Mouse (Mus musculus) lung, embryonic 14.5 days (tissue): ENCODE measurements around the gene Gls. TPM values are rescaled to one million over a fixed set of nuclear protein-coding genes. Genes with fewer than 3 reads are reported as not detected.

Experiments
- ATAC-seq: fragments of 200-750 bp; cut with Nextera tagmentation; 2 replicates; pipeline ENCODE4 v1.8.0; 2017; ENCODE audit warnings: mild to moderate bottlenecking, moderate TSS enrichment, moderate library complexity; ENCODE audit not compliant: insufficient read depth
- DNase-seq: peaks from one replicate; pipeline ENCODE4 v3.0.0-alpha.2; 2015
- H3K27ac ChIP-seq: fragments of 300-500 bp; sonication (generic); 2 replicates; pipeline ENCODE4 v1.5.1; 2014; ENCODE audit warnings: low read depth, mild to moderate bottlenecking, moderate library complexity
- H3K27me3 ChIP-seq: fragments of 300-500 bp; sonication (generic); 2 replicates; pipeline ENCODE4 v1.6.1; 2014; ENCODE audit warnings: low read length, control low read depth; ENCODE audit not compliant: insufficient read depth
- H3K36me3 ChIP-seq: fragments of 300-500 bp; sonication (generic); 2 replicates; pipeline ENCODE4 v1.6.1; 2014; ENCODE audit warnings: control low read depth; ENCODE audit not compliant: insufficient read depth
- H3K4me1 ChIP-seq: fragments of 300-500 bp; sonication (generic); 2 replicates; pipeline ENCODE4 v1.6.1; 2014; ENCODE audit warnings: antibody characterized with exemption, control low read depth; ENCODE audit not compliant: insufficient read depth
- H3K4me2 ChIP-seq: fragments of 300-500 bp; sonication (generic); 2 replicates; pipeline ENCODE4 v1.6.1; 2014; ENCODE audit warnings: mild to moderate bottlenecking
- H3K4me3 ChIP-seq: fragments of 300-500 bp; sonication (generic); 2 replicates; pipeline ENCODE4 v1.5.1; 2014; ENCODE audit warnings: low read depth, low read length
- H3K9ac ChIP-seq: fragments of 300-500 bp; sonication (generic); 2 replicates; pipeline ENCODE4 v1.6.1; 2014
- H3K9me3 ChIP-seq: fragments of 300-500 bp; sonication (generic); 2 replicates; pipeline ENCODE4 v1.6.1; 2016; ENCODE audit warnings: low read depth, low read length, control low read depth
- CTCF ChIP-seq: IDR thresholded peaks from 2 replicates; pipeline ENCODE4 v1.5.1; 2016; ENCODE audit warnings: antibody characterized with exemption, low read depth
- WGBS: fragments of 180-500 bp; shearing (Covaris S2); extraction: QIAGEN DNeasy Blood & Tissue Kit; methylation state at CpG from one replicate; pipeline ENCODE4 v1.1.7; 2014; 5-methylcytosine and 5-hydroxymethylcytosine counted together
- polyA plus RNA-seq: library from polyadenylated mRNA; unstranded; fragments of >200 nt; fragmentation: Nextera tagmentation; extraction: Ambion mirVana; gene quantifications from 2 replicates; pipeline ENCODE4 v1.2.1, GENCODE M21; 2014

Gene Gls
- 34.3 and 34.4 TPM in 2 replicates for polyA plus RNA-seq

DNA sequence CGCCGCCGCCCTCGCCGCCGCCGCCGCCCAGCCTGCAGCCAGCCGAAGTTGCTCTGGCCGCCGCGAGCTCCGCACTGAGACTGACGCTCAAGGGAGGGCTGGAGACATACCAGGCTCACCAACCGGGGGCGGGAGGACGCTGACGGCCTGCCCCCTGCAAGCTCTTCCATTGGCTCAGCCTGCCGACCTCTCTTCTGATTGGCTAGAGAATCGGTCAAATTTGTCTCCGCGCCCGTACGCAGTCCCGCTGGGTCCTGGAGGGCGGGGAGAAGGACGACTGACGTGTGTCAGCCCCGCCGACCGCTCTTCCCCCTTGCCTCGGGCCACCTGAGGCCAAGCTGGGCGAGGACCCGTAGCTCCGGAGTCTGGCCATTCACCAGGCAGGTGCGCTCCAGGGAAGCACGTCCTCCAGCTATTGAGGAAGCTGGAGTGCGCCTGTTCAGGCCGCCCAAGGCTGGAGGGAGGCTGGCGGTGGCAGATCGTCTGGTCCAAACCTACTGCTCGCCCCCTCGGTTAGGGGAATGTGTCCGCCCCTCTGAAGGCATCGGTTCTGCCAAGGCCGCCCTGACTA lies at the start of gene Gls:
Gene Gls (minus strand): TSS at position 90 of the 571 bp plus-strand sequence.
- H3K36me3 ChIP-seq, result no peaks in the 10 kb centered on the region
- WGBS, result under 1% methylated on average over 45 of the region's 46 CpGs
- H3K27ac ChIP-seq, result peak within 1 kb of the TSS; percentile 97
- H3K9ac ChIP-seq, result peak within 1 kb of the TSS; percentile 94
- peak; percentile 99 for ATAC-seq
- peaks cover 8% of the 10 kb centered on the region; the same call in 1 of the 2 replicates for H3K4me1 ChIP-seq
- no peaks in the 10 kb centered on the region for H3K27me3 ChIP-seq
- peak within 1 kb of the TSS; percentile 86 for H3K4me2 ChIP-seq
- peak within 1 kb of the TSS; percentile 91 for H3K4me3 ChIP-seq
- peak; percentile 98 for DNase-seq
- H3K9me3 ChIP-seq, result no peaks in the 10 kb centered on the region
- no peak for TF ChIP-seq CTCF

- Histone ChIP-seq H3K36me3 (no peaks in the 10 kb centered on the region), H3K4me3 (no peak overlapping the region), H3K4me2 (no peak overlapping the region), H3K27me3 (no peaks in the 10 kb centered on the region), H3K4me1 (no peaks in the 10 kb centered on the region), H3K9me3 (no peaks in the 10 kb centered on the region), H3K9ac (no peak overlapping the region), H3K27ac (no peak overlapping the region)
- WGBS, result 54% methylated on average over 7 of the region's 7 CpGs
- DNase-seq, result no peak
- no peak for TF ChIP-seq CTCF
- no peak for ATAC-seq
Measured at GRCm38 (mm10) chr1:52279831-52280595, 47.0 kb upstream of the Gls start.

DNA sequence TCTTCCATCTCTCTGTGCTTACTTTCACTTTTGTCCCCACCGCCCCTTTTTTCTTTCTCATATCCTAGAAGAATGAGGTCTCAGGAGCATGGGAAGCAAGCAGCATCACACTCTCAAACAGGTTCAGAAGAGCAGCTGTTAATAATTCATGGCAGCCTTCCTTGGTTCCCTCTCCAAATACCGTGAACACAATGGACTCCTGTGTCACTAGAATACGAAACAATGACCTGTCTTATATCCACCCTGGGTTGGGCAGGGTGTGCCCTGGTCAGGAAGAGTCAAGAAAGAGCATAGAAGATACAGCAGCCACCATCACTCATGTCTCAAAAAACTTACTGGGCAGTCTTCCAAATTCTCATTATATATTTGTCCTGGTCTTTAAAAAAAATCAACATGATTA lies 46.3 kb upstream of the Gls start:
- no peak for TF ChIP-seq CTCF
- no peak overlapping the region for H3K9ac ChIP-seq
- no peaks in the 10 kb centered on the region for H3K27me3 ChIP-seq
- WGBS, result 42% methylated on average over 3 of the region's 3 CpGs
- peak; percentile 31 for DNase-seq
- H3K9me3 ChIP-seq, result no peaks in the 10 kb centered on the region
- no peak overlapping the region for H3K4me2 ChIP-seq
- no peak overlapping the region for H3K4me3 ChIP-seq
- H3K27ac ChIP-seq, result no peak overlapping the region
- H3K4me1 ChIP-seq, result no peaks in the 10 kb centered on the region
- no peaks in the 10 kb centered on the region for H3K36me3 ChIP-seq
- ATAC-seq, result no peak

- Histone ChIP-seq H3K4me2 (no peak overlapping the region), H3K9ac (no peak overlapping the region), H3K4me1 (no peaks in the 10 kb centered on the region), H3K4me3 (no peak overlapping the region), H3K27me3 (no peaks in the 10 kb centered on the region), H3K36me3 (no peaks in the 10 kb centered on the region), H3K9me3 (no peaks in the 10 kb centered on the region), H3K27ac (no peak overlapping the region)
- ATAC-seq, result no peak
- no peak for DNase-seq
- no peak for TF ChIP-seq CTCF
- 51% methylated on average over 6 of the region's 6 CpGs for WGBS
Measured at GRCm38 (mm10) chr1:52278073-52278472, 45.0 kb upstream of the Gls start.

- no peak overlapping the region for H3K27ac ChIP-seq
- 71% methylated on average over 3 of the region's 3 CpGs for WGBS
- H3K9me3 ChIP-seq, result no peaks in the 10 kb centered on the region
- no peaks in the 10 kb centered on the region for H3K36me3 ChIP-seq
- ATAC-seq (no peak), DNase-seq (no peak)
- H3K27me3 ChIP-seq, result no peaks in the 10 kb centered on the region
- TF ChIP-seq CTCF, result no peak
- no peak overlapping the region for H3K4me3 ChIP-seq
- H3K4me1 ChIP-seq, result 0 out of 2 replicates have a peak, but pooled peaks cover 4% of the 10 kb centered on the region
- H3K9ac ChIP-seq, result no peak overlapping the region
- no peak overlapping the region for H3K4me2 ChIP-seq
Measured at GRCm38 (mm10) chr1:52274210-52274609, 41.2 kb upstream of the Gls start.

- H3K27me3 ChIP-seq, result no peaks in the 10 kb centered on the region
- no peak for TF ChIP-seq CTCF
- 60% methylated on average over 5 of the region's 5 CpGs for WGBS
- no peaks in the 10 kb centered on the region for H3K9me3 ChIP-seq
- no peak for DNase-seq
- no peaks in the 10 kb centered on the region for H3K36me3 ChIP-seq
- H3K4me1 ChIP-seq, result 0 out of 2 replicates have a peak, but pooled peaks cover 4% of the 10 kb centered on the region
- no peak overlapping the region for H3K4me2 ChIP-seq
- H3K4me3 ChIP-seq, result no peak overlapping the region
- no peak for ATAC-seq
- no peak overlapping the region for H3K27ac ChIP-seq
- H3K9ac ChIP-seq, result no peak overlapping the region
Measured at GRCm38 (mm10) chr1:52272018-52272678, 39.1 kb upstream of the Gls start.

DNA sequence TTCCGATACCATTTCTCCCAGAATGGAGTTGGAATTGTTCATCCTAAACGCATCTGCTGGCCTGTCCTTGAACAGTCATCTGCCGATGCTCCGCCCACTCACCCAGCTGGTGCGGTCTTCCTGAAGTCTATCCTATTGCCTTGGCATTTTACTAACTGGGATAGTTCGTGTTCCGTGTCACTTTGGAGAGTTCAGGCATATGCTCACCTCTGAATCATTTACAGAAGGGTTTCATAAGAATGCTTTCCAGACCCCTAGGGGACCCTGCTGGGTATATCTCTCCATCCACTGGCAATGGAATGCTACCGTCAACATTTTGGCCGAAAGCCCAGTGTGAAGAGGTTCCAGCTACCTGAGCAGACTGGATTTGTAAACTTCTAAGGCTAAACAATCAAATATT lies 37.3 kb upstream of the Gls start:
- H3K36me3 ChIP-seq, result no peaks in the 10 kb centered on the region
- 0 out of 2 replicates have a peak, but pooled peaks cover 4% of the 10 kb centered on the region for H3K4me1 ChIP-seq
- H3K4me2 ChIP-seq, result no peak overlapping the region
- no peak overlapping the region for H3K4me3 ChIP-seq
- DNase-seq (peak; percentile 76), ATAC-seq (peak; percentile 66)
- no peak overlapping the region; the same call in 1 of the 2 replicates for H3K27ac ChIP-seq
- H3K9me3 ChIP-seq, result no peaks in the 10 kb centered on the region
- no peak for TF ChIP-seq CTCF
- no peak overlapping the region for H3K9ac ChIP-seq
- no peaks in the 10 kb centered on the region for H3K27me3 ChIP-seq
- WGBS, result 65% methylated on average over 9 of the region's 9 CpGs
